Mouse (Mus musculus): ENCODE measurements around the gene Pou5f1.

DNA sequence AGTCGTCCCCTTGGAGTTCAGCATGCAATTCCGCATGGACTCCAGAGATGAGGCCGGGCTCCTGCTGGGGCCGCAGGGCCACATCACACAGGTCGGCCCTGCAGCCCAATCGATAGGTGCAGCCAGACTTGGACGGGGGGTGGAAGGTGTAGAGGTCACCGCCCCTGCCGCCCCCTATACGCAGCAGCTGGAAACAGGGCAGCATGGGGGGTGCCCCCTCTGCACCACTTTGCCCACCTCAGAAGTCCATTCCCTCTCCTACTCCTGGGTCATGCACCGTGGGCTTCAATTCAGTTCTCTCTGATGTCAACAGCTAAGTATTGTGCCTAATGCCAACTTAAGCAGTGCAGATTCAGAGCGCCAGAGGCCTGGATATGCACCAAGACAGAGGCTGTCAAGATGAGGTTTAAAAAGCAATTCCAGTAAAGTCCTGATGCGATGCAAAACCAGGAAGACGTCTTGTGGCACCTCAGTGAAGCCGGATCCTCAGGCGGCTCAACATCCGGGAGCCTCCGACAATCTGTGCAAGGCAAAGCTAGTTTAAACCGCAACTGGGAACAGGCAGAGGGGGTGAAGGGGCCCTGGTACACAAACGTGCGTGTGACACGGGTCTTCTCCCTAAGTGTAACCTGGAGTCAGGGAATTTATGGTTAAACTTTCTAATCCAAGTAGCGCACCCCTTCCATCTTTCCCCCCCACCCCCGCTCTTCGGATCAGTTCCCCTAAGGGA is 10.3 kb downstream of the Pou5f1 start:
- TF ChIP-seq POLR2A (IDR thresholded peaks at IDR 0.05; ENCODE audit: control insufficient read depth, extremely low read depth, insufficient read depth, low read length, poor library complexity) (no peak), CTCF (IDR thresholded peaks at IDR 0.05; ENCODE audit: borderline replicate concordance, control insufficient read depth, extremely low read depth, insufficient read depth, low read length, poor library complexity) (no peak)
